Mouse (Mus musculus) yolk sac, embryonic 10.5 days (tissue): ENCODE measurements around the gene Cep112.

Experiments used
- DNase-seq: peaks from one replicate; pipeline ENCODE4 v3.0.0-alpha.2; 2017; ENCODE audit warnings: low spot score

Gene Cep112

DNA sequence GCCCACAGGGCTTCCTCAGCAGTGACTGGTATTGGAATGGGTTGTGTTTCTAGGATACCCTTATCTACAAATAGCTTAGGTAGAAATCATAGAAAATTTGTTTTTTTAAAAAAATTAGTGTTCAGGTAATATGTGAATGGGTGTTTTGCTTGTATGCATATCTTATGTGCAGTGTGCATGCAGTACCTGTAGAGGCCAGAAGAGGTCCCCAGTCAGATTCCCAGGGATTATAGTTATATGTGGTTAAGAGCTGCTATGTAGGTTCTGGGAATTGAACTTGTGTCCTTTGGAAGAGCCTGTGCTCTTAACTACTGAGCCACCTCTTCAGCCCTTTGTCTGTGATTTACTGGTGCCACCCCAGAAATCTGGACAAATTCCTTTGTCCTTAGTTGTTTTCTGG is 22.2 kb downstream of the Cep112 start:
- no peak for DNase-seq

GRCm38 (mm10) chr11:108449811-108450210 is 24.8 kb downstream of the Cep112 start:
- DNase-seq = peak; percentile 50

- no peak for DNase-seq
Observed at GRCm38 (mm10) chr11:108459599-108459998, 34.6 kb downstream of the Cep112 start.

DNA sequence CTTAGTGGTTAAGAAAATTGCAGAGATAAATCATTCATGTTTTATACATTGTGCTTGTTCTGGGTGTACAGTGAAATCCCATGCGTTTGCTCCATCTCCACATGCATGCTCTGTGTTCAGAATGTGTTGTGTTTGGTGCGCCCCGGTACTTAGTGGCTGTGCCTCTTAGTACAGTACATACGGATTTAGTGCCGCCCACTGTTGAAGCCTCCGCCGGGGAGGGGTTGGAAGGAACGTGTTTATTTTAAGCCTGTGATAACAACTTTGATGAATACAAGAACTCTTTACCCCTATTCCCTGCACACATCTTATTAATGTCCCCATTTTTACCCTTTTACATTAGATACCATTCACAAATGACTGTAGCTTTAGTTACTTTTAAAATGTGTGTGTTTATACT is 39.1 kb downstream of the Cep112 start:
- DNase-seq = no peak

DNA sequence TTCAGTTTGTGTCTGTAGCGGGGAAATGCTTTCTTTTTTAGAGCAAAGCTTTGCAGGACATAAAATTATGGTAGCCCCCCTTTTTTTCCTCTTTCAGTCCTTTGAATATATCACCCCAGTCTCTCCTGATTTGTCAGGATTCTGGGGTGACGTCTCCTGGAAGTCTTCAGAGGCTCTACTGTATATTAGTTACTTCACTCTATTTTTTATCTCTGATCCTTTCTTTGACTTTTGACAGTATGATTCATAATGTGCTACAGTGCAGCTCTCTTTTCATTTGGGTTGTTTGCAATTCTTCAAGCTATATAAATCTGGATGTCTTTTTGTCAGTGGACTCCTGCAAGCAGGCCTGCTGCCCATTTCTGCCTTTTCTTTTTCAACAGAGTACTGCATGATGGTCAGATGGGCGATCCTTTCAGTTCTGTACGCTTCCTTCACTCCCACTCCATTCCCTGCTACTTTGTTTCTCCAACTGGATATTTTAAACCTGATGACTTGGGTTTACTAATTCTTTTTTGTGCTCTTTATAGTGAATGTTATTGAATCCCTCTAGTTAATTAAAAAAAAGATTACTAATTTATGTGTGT is 39.8 kb downstream of the Cep112 start:
- no peak for DNase-seq

- no peak for DNase-seq
Observed at GRCm38 (mm10) chr11:108475738-108476137, 50.7 kb downstream of the Cep112 start.

- no peak for DNase-seq
Observed at GRCm38 (mm10) chr11:108476226-108476625, 51.2 kb downstream of the Cep112 start.

- no peak for DNase-seq
Observed at GRCm38 (mm10) chr11:108483976-108484375, 59.0 kb downstream of the Cep112 start.

DNA sequence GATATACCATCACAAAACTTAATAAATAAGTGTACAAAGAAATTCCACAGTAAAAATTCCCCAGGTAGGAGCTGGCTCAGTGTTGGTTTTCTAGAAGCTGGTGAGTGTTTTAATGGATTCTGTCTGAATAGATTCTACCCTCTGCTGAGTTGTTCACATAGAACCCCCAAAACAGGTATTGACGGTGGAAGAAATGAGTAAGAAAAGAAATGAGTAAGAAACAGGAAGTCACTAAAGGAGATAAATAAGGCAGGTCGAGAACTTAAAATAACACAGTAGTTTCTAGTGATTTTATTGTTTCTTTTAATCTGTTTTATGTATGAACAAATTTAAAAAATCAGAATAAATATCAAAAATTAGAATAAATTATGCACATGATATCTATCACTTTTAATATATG is 63.3 kb downstream of the Cep112 start:
- no peak for DNase-seq

GRCm38 (mm10) chr11:108489863-108490262 is 64.9 kb downstream of the Cep112 start:
- no peak for DNase-seq

GRCm38 (mm10) chr11:108508190-108508589 is 83.2 kb downstream of the Cep112 start:
- no peak for DNase-seq

DNA sequence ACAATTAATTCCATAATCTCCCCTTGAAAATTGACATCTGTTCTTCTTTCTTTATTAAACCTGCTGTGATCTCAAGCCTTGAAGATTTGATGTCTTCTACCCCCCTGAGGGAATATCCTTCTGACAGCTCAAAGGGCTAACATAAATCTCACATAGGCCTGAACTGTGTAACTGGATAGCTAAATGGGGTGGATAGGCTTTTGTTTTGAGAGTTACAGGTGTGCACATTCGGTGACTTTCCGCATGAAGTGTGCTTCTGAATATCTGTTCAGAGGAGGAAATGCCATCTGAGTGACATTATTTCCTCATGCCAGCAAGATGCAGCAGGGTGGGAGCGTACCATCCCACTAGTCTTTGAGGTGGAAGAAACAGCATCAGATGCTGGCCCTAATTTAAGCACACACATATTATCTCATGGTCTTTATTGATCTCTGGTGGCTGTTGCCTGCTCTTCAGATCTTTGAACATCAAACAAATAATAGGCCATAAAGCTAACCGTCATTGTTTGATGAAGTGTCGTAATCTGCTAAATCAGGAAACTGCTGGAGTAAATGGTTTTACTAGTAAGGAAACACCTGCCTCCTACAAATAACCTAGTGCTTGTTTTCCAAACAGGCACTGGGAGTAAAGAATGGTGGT is 102.9 kb downstream of the Cep112 start:
- DNase-seq = no peak

DNA sequence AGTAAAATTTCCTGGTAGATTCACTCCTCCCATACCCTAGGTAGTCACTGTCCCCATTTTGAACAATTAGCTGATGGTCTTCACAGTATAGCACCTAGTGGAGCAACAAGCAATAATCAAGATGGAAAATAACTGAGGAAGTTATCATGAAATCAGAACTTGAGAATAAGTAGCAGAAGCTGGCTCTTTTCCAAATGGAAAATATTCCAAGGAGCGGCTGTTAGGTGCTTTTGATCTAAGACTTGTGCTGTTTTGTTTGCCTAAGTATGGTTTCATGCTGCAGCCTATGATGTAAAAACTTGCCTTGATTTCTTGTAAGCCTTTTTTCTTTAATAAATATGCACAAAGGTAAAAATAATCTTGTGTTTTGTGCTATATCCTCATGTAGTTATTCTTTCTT is 107.9 kb downstream of the Cep112 start:
- DNase-seq = no peak

DNA sequence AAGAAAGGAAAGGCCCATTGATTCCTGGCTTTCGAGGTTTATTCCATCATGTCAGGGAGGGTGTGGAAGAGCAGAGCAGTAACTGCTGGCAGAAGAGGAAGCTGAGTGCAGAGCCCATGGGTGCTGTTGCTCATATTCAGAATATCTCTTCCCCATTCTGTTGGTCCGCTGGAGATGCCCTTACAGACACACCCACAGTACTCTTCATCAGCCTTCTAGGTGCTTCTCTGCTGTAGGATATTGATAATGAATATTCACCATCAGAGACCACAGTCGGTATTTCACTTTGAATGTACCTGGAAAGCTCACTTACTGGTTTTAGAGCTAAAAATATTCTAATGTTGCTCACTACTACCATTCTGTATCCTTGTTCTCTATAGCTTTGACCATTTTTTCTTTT is 109.0 kb downstream of the Cep112 start:
- DNase-seq = no peak

DNA sequence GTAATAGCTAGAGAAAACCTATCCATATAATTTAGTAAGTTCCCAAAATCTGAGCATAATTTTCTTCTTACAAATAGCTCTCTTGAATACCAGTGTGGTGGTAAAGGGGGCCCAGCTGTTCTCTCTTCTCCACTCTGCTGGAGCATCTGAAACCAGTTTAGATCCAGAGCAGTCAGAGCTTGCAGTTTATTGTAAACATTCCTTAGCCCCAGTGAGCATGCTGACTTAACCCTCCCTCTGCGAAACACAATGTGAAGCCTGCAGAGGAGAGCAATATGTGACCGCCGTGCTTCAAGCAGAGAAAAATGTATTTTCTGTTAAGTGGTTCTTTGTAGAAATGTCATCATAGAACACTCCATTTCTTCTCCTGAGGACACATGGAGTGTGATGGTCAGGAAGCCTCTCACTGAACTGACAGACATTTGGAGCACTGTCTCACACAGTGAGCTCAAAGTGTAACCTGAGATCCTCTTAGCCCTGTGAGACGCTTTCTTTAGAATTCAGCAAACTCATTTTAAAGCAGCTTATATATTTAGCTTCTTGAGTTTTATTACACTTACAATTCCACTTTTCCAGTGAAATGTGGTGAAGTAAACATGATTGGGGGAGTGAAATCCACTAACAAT is 128.1 kb downstream of the Cep112 start:
- peak; percentile 30 for DNase-seq

DNA sequence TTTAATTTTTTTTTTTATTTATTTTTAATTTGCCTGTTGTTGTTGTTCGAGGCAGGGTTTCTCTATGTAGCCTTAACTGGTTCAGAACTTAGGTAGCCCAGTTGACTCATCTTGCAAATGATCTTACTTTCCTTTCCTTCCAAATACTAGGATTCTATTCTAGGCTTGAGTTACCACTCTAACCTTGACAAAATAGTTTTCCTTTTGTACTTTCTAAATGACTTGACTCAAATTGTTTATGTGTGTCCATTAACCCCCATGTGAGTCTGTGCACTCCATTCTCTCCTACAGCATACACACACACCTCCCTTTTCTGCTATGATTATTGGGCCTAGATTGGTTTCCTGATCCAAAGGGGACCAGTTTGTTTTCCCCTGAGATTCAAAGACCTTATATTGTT is 128.9 kb downstream of the Cep112 start:
- no peak for DNase-seq

GRCm38 (mm10) chr11:108558544-108558943 is 133.6 kb downstream of the Cep112 start:
- no peak for DNase-seq

GRCm38 (mm10) chr11:108559506-108559905 is 134.5 kb downstream of the Cep112 start:
- no peak for DNase-seq

GRCm38 (mm10) chr11:108562076-108562475 is 137.1 kb downstream of the Cep112 start:
- no peak for DNase-seq

DNA sequence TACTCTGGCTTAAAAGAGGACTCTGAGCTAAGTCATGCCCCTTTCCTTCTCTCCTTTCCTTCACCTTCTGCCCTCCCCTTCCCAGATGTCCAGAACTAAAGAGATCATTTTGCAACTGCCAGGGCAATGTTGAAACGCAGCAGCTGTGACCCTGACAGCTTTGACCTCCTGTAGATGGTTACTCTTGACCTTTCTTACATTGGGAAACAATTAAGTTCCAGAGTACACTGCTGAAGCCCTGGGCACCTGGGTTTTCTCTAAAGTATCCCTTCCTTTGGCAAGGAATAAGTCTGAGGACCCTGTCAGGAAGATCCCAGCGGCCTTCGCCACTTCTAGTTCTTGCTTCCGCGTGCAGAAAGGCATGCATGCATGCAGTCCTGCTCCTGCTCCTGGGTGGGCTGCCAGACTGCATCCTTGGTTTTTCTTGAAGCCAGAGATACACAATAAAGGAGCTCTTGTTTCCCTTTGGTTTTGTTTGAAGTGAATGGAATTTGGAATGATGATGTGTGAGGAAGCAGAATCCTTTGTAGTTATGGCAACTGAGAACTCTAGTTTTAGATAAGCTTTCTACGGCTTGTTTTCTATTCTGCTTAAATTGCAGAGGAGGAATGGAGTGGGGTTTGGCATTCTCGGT is 161.7 kb downstream of the Cep112 start:
- DNase-seq = peak; percentile 24

DNA sequence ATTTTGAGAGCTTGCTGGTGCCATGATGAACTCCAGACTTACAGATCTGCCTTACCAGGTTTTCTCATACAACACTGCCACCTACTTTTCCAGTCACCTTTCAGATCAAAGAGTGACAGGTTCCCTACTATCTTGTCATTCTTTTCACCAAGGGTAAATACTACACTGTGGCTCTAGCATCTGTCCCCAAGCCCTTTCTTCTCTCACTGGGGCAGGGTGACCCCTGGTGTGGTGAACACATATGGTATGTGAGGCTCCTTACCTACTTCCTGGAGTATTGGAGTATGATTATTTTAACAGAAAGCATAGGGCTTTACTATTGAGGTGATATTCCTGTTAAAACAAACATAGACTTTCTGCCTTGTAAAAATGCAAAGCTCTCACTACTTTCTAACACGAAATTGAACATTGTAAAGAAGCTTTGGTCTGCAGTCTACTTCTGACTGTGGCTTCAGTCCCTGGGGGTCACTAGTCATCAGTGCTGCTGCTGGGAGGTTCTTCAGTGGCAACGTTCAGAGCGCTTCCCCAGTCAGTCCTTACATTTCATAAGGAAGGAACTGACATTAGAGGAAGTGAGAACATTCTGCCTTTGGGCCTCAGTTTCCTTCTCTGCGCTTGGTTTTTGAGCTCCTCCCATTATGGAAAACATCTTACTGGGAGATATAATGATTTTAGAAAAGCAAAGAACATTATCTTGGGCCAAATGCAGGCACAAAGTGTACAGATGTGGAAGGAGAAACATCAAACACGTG is 168.4 kb downstream of the Cep112 start:
- no peak for DNase-seq

GRCm38 (mm10) chr11:108593959-108594579 is 169.1 kb downstream of the Cep112 start:
- no peak for DNase-seq
